Mouse (Mus musculus) forebrain, postnatal 0 days (tissue): ENCODE measurements around the gene Asb5. TPM values are rescaled to one million over a fixed set of nuclear protein-coding genes. Genes with fewer than 3 reads are reported as not detected.

ENCODE experiments used
- ATAC-seq: fragments of 200-750 bp; cut with Nextera tagmentation; 2 replicates; pipeline ENCODE4 v1.8.0; 2017; ENCODE audit warnings: mild to moderate bottlenecking, moderate library complexity
- DNase-seq: peaks from one replicate; pipeline ENCODE4 v3.0.0-alpha.2; 2015
- H3K27ac ChIP-seq: fragments of 300-500 bp; sonication (generic); 2 replicates; pipeline ENCODE4 v1.5.1; 2014; ENCODE audit warnings: low read depth, mild to moderate bottlenecking, antibody characterized with exemption, low read length, moderate library complexity, mixed read lengths
- H3K27me3 ChIP-seq: fragments of 300-500 bp; sonication (generic); 2 replicates; pipeline ENCODE4 v1.6.1; 2014; ENCODE audit warnings: mild to moderate bottlenecking, low read length, mixed read lengths; ENCODE audit not compliant: insufficient read depth
- H3K36me3 ChIP-seq: fragments of 300-500 bp; sonication (generic); 2 replicates; pipeline ENCODE4 v1.6.1; 2014; ENCODE audit warnings: mild to moderate bottlenecking, moderate library complexity; ENCODE audit not compliant: insufficient read depth
- H3K4me1 ChIP-seq: fragments of 300-500 bp; sonication (generic); 2 replicates; pipeline ENCODE4 v1.6.1; 2014; ENCODE audit warnings: antibody characterized with exemption; ENCODE audit not compliant: insufficient read depth
- H3K4me2 ChIP-seq: fragments of 300-500 bp; sonication (generic); 2 replicates; pipeline ENCODE4 v1.6.1; 2014; ENCODE audit warnings: low read depth, mild to moderate bottlenecking, moderate library complexity
- H3K4me3 ChIP-seq: fragments of 300-500 bp; sonication (generic); 2 replicates; pipeline ENCODE4 v1.5.1; 2014; ENCODE audit warnings: low read depth, low read length, mixed read lengths
- H3K9ac ChIP-seq: fragments of 300-500 bp; sonication (generic); 2 replicates; pipeline ENCODE4 v1.6.1; 2014; ENCODE audit warnings: mild to moderate bottlenecking
- H3K9me3 ChIP-seq: fragments of 300-500 bp; sonication (generic); 2 replicates; pipeline ENCODE4 v1.6.1; 2016; ENCODE audit warnings: low read length
- CTCF ChIP-seq: sonication (generic); IDR thresholded peaks from 2 replicates; pipeline ENCODE4 v1.5.1; 2016; ENCODE audit warnings: antibody characterized with exemption, control low read depth, low read depth
- WGBS: fragments of 180-500 bp; shearing (Covaris S2); extraction: QIAGEN DNeasy Blood & Tissue Kit; methylation state at CpG from one replicate; pipeline ENCODE4 v1.1.7; 2014; 5-methylcytosine and 5-hydroxymethylcytosine counted together
- polyA plus RNA-seq: library from polyadenylated mRNA; unstranded; fragments of >200 nt; fragmentation: Nextera tagmentation; extraction: Ambion mirVana; gene quantifications from 2 replicates; pipeline ENCODE4 v1.2.1, GENCODE M21; 2015
- total RNA-seq: library from RNA; depleted of rRNA; stranded (reverse); fragments of >200 nt; gene quantifications from 2 replicates; pipeline ENCODE4 v1.2.3, GENCODE M21; 2014; rRNA removed

Gene Asb5
- total RNA-seq (1.8 and 2.2 TPM in 2 replicates), polyA plus RNA-seq (8.4 and 10.2 TPM in 2 replicates)

- TF ChIP-seq CTCF, result no peak; the same call in 1 of the 2 replicates
- peak within 1 kb of the TSS; percentile 64 for H3K4me2 ChIP-seq
- peak within 1 kb of the TSS; percentile 90 for H3K27ac ChIP-seq
- DNase-seq (peak; percentile 99), ATAC-seq (peak; percentile 96)
- no peaks in the 10 kb centered on the region for H3K9me3 ChIP-seq
- no peaks in the 10 kb centered on the region for H3K36me3 ChIP-seq
- H3K4me3 ChIP-seq, result peak within 1 kb of the TSS; percentile 97
- peak within 1 kb of the TSS; percentile 90 for H3K9ac ChIP-seq
- H3K4me1 ChIP-seq, result no peaks in the 10 kb centered on the region; the same call in 1 of the 2 replicates
- H3K27me3 ChIP-seq, result no peaks in the 10 kb centered on the region
- WGBS, result 1% methylated on average over 86 of the region's 89 CpGs
These were observed at the start of gene Asb5, which contains the start of gene Spcs3 for GRCm38 (mm10) chr8:54529382-54530296. Gene Asb5 (plus strand): TSS chr8:54529580. Gene Spcs3 (minus strand): TSS chr8:54529998.

- H3K4me2 ChIP-seq, result peak overlapping the region; percentile 29; the same call in 1 of the 2 replicates
These were observed 42.7 kb upstream of the Asb5 start for GRCm38 (mm10) chr8:54486555-54487273.

GRCm38 (mm10) chr8:54488437-54488836 is 40.9 kb upstream of the Asb5 start:
- WGBS, result 73% methylated on average over 4 of the region's 4 CpGs
- Histone ChIP-seq H3K36me3 (no peaks in the 10 kb centered on the region), H3K27ac (no peak overlapping the region), H3K4me3 (no peak overlapping the region), H3K9ac (no peak overlapping the region), H3K9me3 (no peaks in the 10 kb centered on the region), H3K4me2 (no peak overlapping the region), H3K4me1 (no peaks in the 10 kb centered on the region), H3K27me3 (peaks cover 3% of the 10 kb centered on the region; the same call in 1 of the 2 replicates)
- TF ChIP-seq CTCF, result no peak
- ATAC-seq (no peak), DNase-seq (no peak)

More at GRCm38 (mm10) chr8:54486555-54487273, 42.7 kb upstream of the Asb5 start:
- 36% methylated on average over 19 of the region's 19 CpGs for WGBS
- no peak overlapping the region for H3K9ac ChIP-seq
- H3K9me3 ChIP-seq, result no peaks in the 10 kb centered on the region
- DNase-seq (no peak), ATAC-seq (no peak)
- no peaks in the 10 kb centered on the region for H3K4me1 ChIP-seq
- no peaks in the 10 kb centered on the region for H3K36me3 ChIP-seq
- H3K27ac ChIP-seq, result no peak overlapping the region
- TF ChIP-seq CTCF, result no peak
- peak overlapping the region; percentile 12; the same call in 1 of the 2 replicates for H3K4me3 ChIP-seq
- peaks cover under 1% of the 10 kb centered on the region; the same call in 1 of the 2 replicates for H3K27me3 ChIP-seq

GRCm38 (mm10) chr8:54491057-54491690 is 38.2 kb upstream of the Asb5 start:
- no peak overlapping the region for H3K4me2 ChIP-seq
- no peaks in the 10 kb centered on the region for H3K4me1 ChIP-seq
- H3K27ac ChIP-seq, result no peak overlapping the region
- peak; percentile 87 for DNase-seq
- H3K36me3 ChIP-seq, result no peaks in the 10 kb centered on the region
- no peaks in the 10 kb centered on the region for H3K9me3 ChIP-seq
- ATAC-seq, result peak; percentile 51; the same call in 1 of the 2 replicates
- peaks cover 3% of the 10 kb centered on the region; the same call in 1 of the 2 replicates for H3K27me3 ChIP-seq
- peak; percentile 90 for TF ChIP-seq CTCF
- WGBS, result 27% methylated on average over 6 of the region's 6 CpGs
- H3K9ac ChIP-seq, result no peak overlapping the region
- no peak overlapping the region for H3K4me3 ChIP-seq

GRCm38 (mm10) chr8:54491934-54492333 is 37.4 kb upstream of the Asb5 start:
- no peak for ATAC-seq
- peaks cover 3% of the 10 kb centered on the region; the same call in 1 of the 2 replicates for H3K27me3 ChIP-seq
- no peak overlapping the region for H3K4me3 ChIP-seq
- no peak for TF ChIP-seq CTCF
- no peaks in the 10 kb centered on the region for H3K9me3 ChIP-seq
- 80% methylated on average over 4 of the region's 4 CpGs for WGBS
- no peaks in the 10 kb centered on the region for H3K4me1 ChIP-seq
- H3K27ac ChIP-seq, result no peak overlapping the region
- H3K9ac ChIP-seq, result no peak overlapping the region
- no peak for DNase-seq
- no peaks in the 10 kb centered on the region for H3K36me3 ChIP-seq
- H3K4me2 ChIP-seq, result no peak overlapping the region

- 14% methylated on average over 6 of the region's 6 CpGs for WGBS
These were observed 36.3 kb upstream of the Asb5 start for GRCm38 (mm10) chr8:54493110-54493509.

More at GRCm38 (mm10) chr8:54493110-54493509, 36.3 kb upstream of the Asb5 start:
- Histone ChIP-seq H3K4me3 (no peak overlapping the region), H3K9ac (no peak overlapping the region), H3K4me2 (no peak overlapping the region), H3K27ac (no peak overlapping the region), H3K4me1 (no peaks in the 10 kb centered on the region), H3K36me3 (no peaks in the 10 kb centered on the region), H3K27me3 (peaks cover 3% of the 10 kb centered on the region; the same call in 1 of the 2 replicates), H3K9me3 (no peaks in the 10 kb centered on the region)
- DNase-seq (peak; percentile 91), ATAC-seq (peak; percentile 58; the same call in 1 of the 2 replicates)
- TF ChIP-seq CTCF, result peak; percentile 91
